Mouse (Mus musculus): ENCODE measurements around the gene Cntd1. TPM values are rescaled to one million over a fixed set of nuclear protein-coding genes. Genes with fewer than 3 reads are reported as not detected.
A peak's percentile ranks its signal among the peaks of the same experiment; 100 is the strongest.

Cntd1 gene
- polyA plus RNA-seq, 1 experiment: 0.56 TPM

- TF ChIP-seq CTCF (IDR thresholded peaks at IDR 0.05; ENCODE audit: extremely low read depth, insufficient read depth, low read length) (no peak), POLR2A (IDR thresholded peaks at IDR 0.05; ENCODE audit: extremely low read depth, insufficient read depth, low read length) (no peak)
- no peak overlapping the region for H3K27ac ChIP-seq (ENCODE audit: insufficient read depth, low read length)
- peaks cover 3% of the 10 kb centered on the region for H3K4me1 ChIP-seq (ENCODE audit: control insufficient read depth, insufficient read depth, low read length)
- H3K4me3 ChIP-seq (ENCODE audit: insufficient read depth, low read length): no peak overlapping the region
Observed at GRCm38 (mm10) chr11:101263138-101263988, 15.4 kb upstream of the Cntd1 start.

GRCm38 (mm10) chr11:101263989-101264280 lies 14.9 kb upstream of the Cntd1 start:
- Histone ChIP-seq H3K4me3 (ENCODE audit: insufficient read depth, low read length) (no peak overlapping the region), H3K4me1 (ENCODE audit: control insufficient read depth, insufficient read depth, low read length) (peaks cover 3% of the 10 kb centered on the region), H3K27ac (ENCODE audit: insufficient read depth, low read length) (no peak overlapping the region)
- TF ChIP-seq POLR2A (IDR thresholded peaks at IDR 0.05; ENCODE audit: extremely low read depth, insufficient read depth, low read length) (no peak), CTCF (IDR thresholded peaks at IDR 0.05; ENCODE audit: extremely low read depth, insufficient read depth, low read length) (no peak)

GRCm38 (mm10) chr11:101264954-101265471 lies 13.8 kb upstream of the Cntd1 start:
- Histone ChIP-seq H3K27ac (ENCODE audit: insufficient read depth, low read length) (no peak overlapping the region), H3K4me3 (ENCODE audit: insufficient read depth, low read length) (no peak overlapping the region), H3K4me1 (ENCODE audit: control insufficient read depth, insufficient read depth, low read length) (peaks cover under 1% of the 10 kb centered on the region)
- TF ChIP-seq POLR2A (IDR thresholded peaks at IDR 0.05; ENCODE audit: extremely low read depth, insufficient read depth, low read length): no peak
- TF ChIP-seq CTCF (IDR thresholded peaks at IDR 0.05; ENCODE audit: extremely low read depth, insufficient read depth, low read length): no peak

- TF ChIP-seq POLR2A (IDR thresholded peaks at IDR 0.05; ENCODE audit: extremely low read depth, insufficient read depth, low read length) (no peak), CTCF (IDR thresholded peaks at IDR 0.05; ENCODE audit: extremely low read depth, insufficient read depth, low read length) (no peak)
- H3K4me3 ChIP-seq (ENCODE audit: insufficient read depth, low read length): no peak overlapping the region
- no peak overlapping the region for H3K27ac ChIP-seq (ENCODE audit: insufficient read depth, low read length)
- H3K4me1 ChIP-seq (ENCODE audit: control insufficient read depth, insufficient read depth, low read length): no peaks in the 10 kb centered on the region
Observed at GRCm38 (mm10) chr11:101265906-101266305, 12.9 kb upstream of the Cntd1 start.

GRCm38 (mm10) chr11:101269577-101270116 lies 9.2 kb upstream of the Cntd1 start:
- Histone ChIP-seq H3K27ac (ENCODE audit: insufficient read depth, low read length) (no peak overlapping the region), H3K4me3 (ENCODE audit: insufficient read depth, low read length) (no peak overlapping the region), H3K4me1 (ENCODE audit: control insufficient read depth, insufficient read depth, low read length) (no peaks in the 10 kb centered on the region)
- no peak for TF ChIP-seq POLR2A (IDR thresholded peaks at IDR 0.05; ENCODE audit: extremely low read depth, insufficient read depth, low read length)
- no peak for TF ChIP-seq CTCF (IDR thresholded peaks at IDR 0.05; ENCODE audit: extremely low read depth, insufficient read depth, low read length)

GRCm38 (mm10) chr11:101272446-101272845 lies 6.4 kb upstream of the Cntd1 start:
- TF ChIP-seq POLR2A (IDR thresholded peaks at IDR 0.05; ENCODE audit: extremely low read depth, insufficient read depth, low read length) (no peak), CTCF (IDR thresholded peaks at IDR 0.05; ENCODE audit: extremely low read depth, insufficient read depth, low read length) (no peak)
- no peak overlapping the region for H3K27ac ChIP-seq (ENCODE audit: insufficient read depth, low read length)

GRCm38 (mm10) chr11:101275309-101275708 lies 3.5 kb upstream of the Cntd1 start:
- H3K4me1 ChIP-seq (ENCODE audit: control insufficient read depth, insufficient read depth, low read length): peaks cover 5% of the 10 kb centered on the region
- TF ChIP-seq POLR2A (IDR thresholded peaks at IDR 0.05; ENCODE audit: extremely low read depth, insufficient read depth, low read length) (no peak), CTCF (IDR thresholded peaks at IDR 0.05; ENCODE audit: extremely low read depth, insufficient read depth, low read length) (no peak)
- H3K27ac ChIP-seq (ENCODE audit: insufficient read depth, low read length): no peak overlapping the region
- H3K4me3 ChIP-seq (ENCODE audit: insufficient read depth, low read length): no peak overlapping the region

More at GRCm38 (mm10) chr11:101272446-101272845, 6.4 kb upstream of the Cntd1 start:
- no peak overlapping the region for H3K4me3 ChIP-seq (ENCODE audit: insufficient read depth, low read length)
- peaks cover 3% of the 10 kb centered on the region for H3K4me1 ChIP-seq (ENCODE audit: control insufficient read depth, insufficient read depth, low read length)

GRCm38 (mm10) chr11:101276319-101277070 lies 2.3 kb upstream of the Cntd1 start:
- H3K4me3 ChIP-seq (ENCODE audit: insufficient read depth, low read length): no peak overlapping the region
- H3K27ac ChIP-seq (ENCODE audit: insufficient read depth, low read length): no peak overlapping the region
- TF ChIP-seq POLR2A (IDR thresholded peaks at IDR 0.05; ENCODE audit: extremely low read depth, insufficient read depth, low read length): peak; percentile 24; the same call in 1 of the 2 replicates
- no peak for TF ChIP-seq CTCF (IDR thresholded peaks at IDR 0.05; ENCODE audit: extremely low read depth, insufficient read depth, low read length)
- H3K4me1 ChIP-seq (ENCODE audit: control insufficient read depth, insufficient read depth, low read length): peaks cover 5% of the 10 kb centered on the region

- peaks cover 5% of the 10 kb centered on the region for H3K4me1 ChIP-seq (ENCODE audit: control insufficient read depth, insufficient read depth, low read length)
- H3K4me3 ChIP-seq (ENCODE audit: insufficient read depth, low read length): peak overlapping the region; percentile 61
- TF ChIP-seq POLR2A (IDR thresholded peaks at IDR 0.05; ENCODE audit: extremely low read depth, insufficient read depth, low read length): no peak
- TF ChIP-seq CTCF (IDR thresholded peaks at IDR 0.05; ENCODE audit: extremely low read depth, insufficient read depth, low read length): no peak
- no peak overlapping the region for H3K27ac ChIP-seq (ENCODE audit: insufficient read depth, low read length)
Observed at GRCm38 (mm10) chr11:101277381-101278222, 1.2 kb upstream of the Cntd1 start.

Measured in cortical plate, adult 2 months (tissue).